ENCODE assay signal across 9 mouse cellular contexts in the genomic region with DNA sequence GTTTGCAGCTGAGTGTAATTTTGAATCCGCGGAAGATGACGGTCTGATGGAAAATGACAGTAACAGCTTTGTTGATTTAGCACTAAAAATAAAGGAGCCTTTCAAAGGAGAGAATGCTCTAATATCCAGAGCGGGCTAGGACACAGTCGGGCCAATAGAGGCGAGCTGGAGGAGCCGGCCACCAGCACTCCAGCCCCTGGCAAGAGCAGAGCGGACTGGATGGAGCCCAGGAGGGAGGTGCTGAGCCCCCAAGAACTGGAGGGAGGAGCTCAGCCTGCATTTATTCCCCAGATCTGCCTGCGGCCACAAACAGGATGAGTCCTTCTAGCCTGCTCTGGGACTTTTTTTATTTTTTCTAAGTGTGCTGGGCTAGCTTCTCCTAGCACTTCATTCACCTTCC.
DNase-seq lines count a peak whose midpoint lies in the region; ATAC-seq and TF ChIP-seq lines count a peak whose summit lies in the region.
"Had no signal": no experiment of that assay in that cellular context is flagged by ENCODE, and none has a peak within 500 bp of the region (broad histone marks: within the 10 kb centered on the region; RNA-seq: fewer than 3 reads in every experiment).

No protein-coding gene starts in this region.

- no peak overlapping the region for H3K4me2 ChIP-seq in hindbrain, postnatal 0 days (ENCODE audit: low read depth, low read length)
- no peak overlapping the region for H3K4me2 ChIP-seq in intestine, embryonic 16.5 days (ENCODE audit: low read depth, low read length)
- no peak overlapping the region for H3K4me2 ChIP-seq in hindbrain, embryonic 13.5 days

- DNase-seq in hindbrain, postnatal 0 days (ENCODE audit: low spot score): peak; percentile 74
- DNase-seq in hindbrain, embryonic 10.5 days (ENCODE audit: low spot score): no peak
- peak; percentile 7 for DNase-seq in cerebellum, adult 11 months
- DNase-seq in fibroblast of lung, adult 2 months (ENCODE audit: low read depth): peak; percentile 40
- peak; percentile 32 to 76 for DNase-seq in lung, postnatal 4 days

- H3K4me3 ChIP-seq in hindbrain, postnatal 0 days (ENCODE audit: low read length): no peak overlapping the region
- no peak overlapping the region for H3K4me3 ChIP-seq in hindbrain, embryonic 10.5 days
- H3K4me3 ChIP-seq in intestine, embryonic 16.5 days (ENCODE audit: low read length): no peak overlapping the region
- H3K4me3 ChIP-seq in hindbrain, embryonic 13.5 days: no peak overlapping the region

- 41% methylated on average over 9 of the region's 9 CpGs for WGBS in hindbrain, postnatal 0 days
- WGBS in hindbrain, embryonic 10.5 days: 59% methylated on average over 9 of the region's 9 CpGs
- 39% methylated on average over 9 of the region's 9 CpGs for WGBS in intestine, embryonic 16.5 days
- WGBS in hindbrain, embryonic 13.5 days: 57% methylated on average over 9 of the region's 9 CpGs

- TF ChIP-seq CTCF in hindbrain, postnatal 0 days (IDR thresholded peaks at IDR 0.05; ENCODE audit: low read depth): no peak; the same call in 1 of the 2 replicates

- H3K9me3 ChIP-seq in hindbrain, postnatal 0 days (ENCODE audit: low read length): no peaks in the 10 kb centered on the region
- H3K9me3 ChIP-seq in hindbrain, embryonic 10.5 days: no peaks in the 10 kb centered on the region
- H3K9me3 ChIP-seq in intestine, embryonic 16.5 days (ENCODE audit: control insufficient read depth, low read length): no peaks in the 10 kb centered on the region
- H3K9me3 ChIP-seq in hindbrain, embryonic 13.5 days: 0 out of 2 replicates have a peak, but pooled peaks cover 5% of the 10 kb centered on the region

- no peak overlapping the region for H3K27ac ChIP-seq in hindbrain, postnatal 0 days
- no peak overlapping the region for H3K27ac ChIP-seq in hindbrain, embryonic 10.5 days
- H3K27ac ChIP-seq in intestine, embryonic 16.5 days (ENCODE audit: low read length): no peak overlapping the region
- no peak overlapping the region for H3K27ac ChIP-seq in hindbrain, embryonic 13.5 days
- H3K27ac ChIP-seq: liver, embryonic 14.5 days had no signal

- H3K9ac ChIP-seq in hindbrain, postnatal 0 days (replicated peaks; ENCODE audit: low read length): no peak overlapping the region
- H3K9ac ChIP-seq in intestine, embryonic 16.5 days (ENCODE audit: low read depth, low read length): no peak overlapping the region
- no peak overlapping the region for H3K9ac ChIP-seq in hindbrain, embryonic 13.5 days
- H3K9ac ChIP-seq: liver, embryonic 14.5 days had no signal

- no peaks in the 10 kb centered on the region for H3K36me3 ChIP-seq in hindbrain, postnatal 0 days (ENCODE audit: insufficient read depth, low read length)
- no peaks in the 10 kb centered on the region for H3K36me3 ChIP-seq in hindbrain, embryonic 10.5 days
- no peaks in the 10 kb centered on the region for H3K36me3 ChIP-seq in intestine, embryonic 16.5 days (ENCODE audit: control insufficient read depth, insufficient read depth, low read length)
- H3K36me3 ChIP-seq in hindbrain, embryonic 13.5 days: no peaks in the 10 kb centered on the region

- ATAC-seq in hindbrain, postnatal 0 days: peak; percentile 92
- ATAC-seq in intestine, embryonic 16.5 days: peak; percentile 71; the same call in 1 of the 2 replicates
- ATAC-seq in hindbrain, embryonic 13.5 days (ENCODE audit: low FRiP score): no peak
- no peak for ATAC-seq in CD4-positive, CD25-positive, alpha-beta regulatory T cell, adult 4 months

- no peaks in the 10 kb centered on the region for H3K4me1 ChIP-seq in hindbrain, postnatal 0 days (ENCODE audit: insufficient read depth, low read length)
- H3K4me1 ChIP-seq in hindbrain, embryonic 10.5 days (replicated peaks): no peaks in the 10 kb centered on the region
- no peaks in the 10 kb centered on the region for H3K4me1 ChIP-seq in intestine, embryonic 16.5 days (ENCODE audit: control insufficient read depth, insufficient read depth, low read length)
- no peaks in the 10 kb centered on the region for H3K4me1 ChIP-seq in hindbrain, embryonic 13.5 days (replicated peaks)

- no peaks in the 10 kb centered on the region for H3K27me3 ChIP-seq in hindbrain, postnatal 0 days (ENCODE audit: insufficient read depth, low read length)
- H3K27me3 ChIP-seq in hindbrain, embryonic 10.5 days (ENCODE audit: insufficient read depth, poor library complexity, severe bottlenecking): no peaks in the 10 kb centered on the region
- H3K27me3 ChIP-seq in intestine, embryonic 16.5 days (replicated peaks; ENCODE audit: control insufficient read depth, insufficient read depth, low read length): no peaks in the 10 kb centered on the region
- 0 out of 2 replicates have a peak, but pooled peaks cover 3% of the 10 kb centered on the region for H3K27me3 ChIP-seq in hindbrain, embryonic 13.5 days

Comparison
In these comparisons a context has a peak if more than half of its experiments do, and no peak if none do; other contexts are left out.
1. ATAC-seq: peak in hindbrain, postnatal 0 days (single experiment) and intestine, embryonic 16.5 days (single experiment); none in hindbrain, embryonic 13.5 days (single experiment) and CD4-positive, CD25-positive, alpha-beta regulatory T cell, adult 4 months (single experiment).